Mouse (Mus musculus): ENCODE results near the gene Rbm18. TPM values are rescaled to one million over a fixed set of nuclear protein-coding genes. Genes with fewer than 3 reads are reported as not detected.
"Not testable (repeated sequence)": the region's sequence is repeated elsewhere in the genome, so short reads cannot be mapped to it uniquely, and the experiment has no call there.

Rbm18 gene
- polyA plus RNA-seq, 1 experiment: 4.3 TPM

- no peak overlapping the region for H3K27ac ChIP-seq (ENCODE audit: insufficient read depth, low read depth, low read length)
- H3K27me3 ChIP-seq (ENCODE audit: control insufficient read depth, insufficient read depth, low read length): no peaks in the 10 kb centered on the region
- H3K4me3 ChIP-seq (ENCODE audit: low read depth, low read length): no peak overlapping the region
- H3K4me1 ChIP-seq (ENCODE audit: control insufficient read depth, insufficient read depth, insufficient read length, low read length): no peaks in the 10 kb centered on the region
- peaks cover 2% of the 10 kb centered on the region; the same call in 1 of the 2 replicates for H3K36me3 ChIP-seq (ENCODE audit: control insufficient read depth, insufficient read depth, low read length)
- TF ChIP-seq POLR2A (IDR thresholded peaks at IDR 0.05; ENCODE audit: low read depth, low read length) (no peak), CTCF (IDR thresholded peaks at IDR 0.05; ENCODE audit: extremely low read depth, insufficient read length, insufficient replicate concordance, low read depth, low read length) (no peak)
- WGBS: 70% methylated on average over 4 of the region's 4 CpGs
Measured at GRCm38 (mm10) chr2:36172136-36172535, 35.6 kb upstream of the Rbm18 start.

- Histone ChIP-seq H3K4me3 (ENCODE audit: low read depth, low read length) (no peak overlapping the region), H3K4me1 (ENCODE audit: control insufficient read depth, insufficient read depth, insufficient read length, low read length) (no peaks in the 10 kb centered on the region), H3K36me3 (ENCODE audit: control insufficient read depth, insufficient read depth, low read length) (0 out of 2 replicates have a peak, but pooled peaks cover 2% of the 10 kb centered on the region), H3K27me3 (ENCODE audit: control insufficient read depth, insufficient read depth, low read length) (no peaks in the 10 kb centered on the region), H3K27ac (ENCODE audit: insufficient read depth, low read depth, low read length) (no peak overlapping the region)
- TF ChIP-seq POLR2A (IDR thresholded peaks at IDR 0.05; ENCODE audit: low read depth, low read length) (no peak), CTCF (IDR thresholded peaks at IDR 0.05; ENCODE audit: extremely low read depth, insufficient read length, insufficient replicate concordance, low read depth, low read length) (no peak)
- WGBS: 81% methylated on average over 4 of the region's 4 CpGs
Measured at GRCm38 (mm10) chr2:36169176-36169575, 32.6 kb upstream of the Rbm18 start.

- Histone ChIP-seq H3K36me3 (ENCODE audit: control insufficient read depth, insufficient read depth, low read length) (0 out of 2 replicates have a peak, but pooled peaks cover 3% of the 10 kb centered on the region), H3K27ac (ENCODE audit: insufficient read depth, low read depth, low read length) (no peak overlapping the region), H3K4me3 (ENCODE audit: low read depth, low read length) (no peak overlapping the region), H3K27me3 (ENCODE audit: control insufficient read depth, insufficient read depth, low read length) (no peaks in the 10 kb centered on the region), H3K4me1 (ENCODE audit: control insufficient read depth, insufficient read depth, insufficient read length, low read length) (no peaks in the 10 kb centered on the region)
- TF ChIP-seq CTCF (IDR thresholded peaks at IDR 0.05; ENCODE audit: extremely low read depth, insufficient read length, insufficient replicate concordance, low read depth, low read length): no peak
- WGBS: 68% methylated on average over 1 of the region's 1 CpGs
Measured at GRCm38 (mm10) chr2:36167990-36168618, 31.5 kb upstream of the Rbm18 start.

GRCm38 (mm10) chr2:36159336-36159735 is 22.8 kb upstream of the Rbm18 start:
- TF ChIP-seq CTCF (IDR thresholded peaks at IDR 0.05; ENCODE audit: extremely low read depth, insufficient read length, insufficient replicate concordance, low read depth, low read length) (no peak), POLR2A (IDR thresholded peaks at IDR 0.05; ENCODE audit: low read depth, low read length) (no peak)
- peaks cover 15% of the 10 kb centered on the region for H3K36me3 ChIP-seq (ENCODE audit: control insufficient read depth, insufficient read depth, low read length)
- H3K27ac ChIP-seq (ENCODE audit: insufficient read depth, low read depth, low read length): no peak overlapping the region
- no peak overlapping the region for H3K4me3 ChIP-seq (ENCODE audit: low read depth, low read length)
- 78% methylated on average over 4 of the region's 4 CpGs for WGBS
- H3K27me3 ChIP-seq (ENCODE audit: control insufficient read depth, insufficient read depth, low read length): no peaks in the 10 kb centered on the region
- H3K4me1 ChIP-seq (ENCODE audit: control insufficient read depth, insufficient read depth, insufficient read length, low read length): no peaks in the 10 kb centered on the region

- no peak overlapping the region for H3K4me3 ChIP-seq (ENCODE audit: low read depth, low read length)
- TF ChIP-seq CTCF (IDR thresholded peaks at IDR 0.05; ENCODE audit: extremely low read depth, insufficient read length, insufficient replicate concordance, low read depth, low read length) (no peak), POLR2A (IDR thresholded peaks at IDR 0.05; ENCODE audit: low read depth, low read length) (no peak)
- 95% methylated on average over 1 of the region's 1 CpGs for WGBS
- no peaks in the 10 kb centered on the region for H3K4me1 ChIP-seq (ENCODE audit: control insufficient read depth, insufficient read depth, insufficient read length, low read length)
- no peak overlapping the region for H3K27ac ChIP-seq (ENCODE audit: insufficient read depth, low read depth, low read length)
- H3K36me3 ChIP-seq (ENCODE audit: control insufficient read depth, insufficient read depth, low read length): peaks cover 17% of the 10 kb centered on the region
- no peaks in the 10 kb centered on the region for H3K27me3 ChIP-seq (ENCODE audit: control insufficient read depth, insufficient read depth, low read length)
Measured at GRCm38 (mm10) chr2:36157461-36157860, 20.9 kb upstream of the Rbm18 start.

- not testable (repeated sequence) for H3K4me3 ChIP-seq (ENCODE audit: low read depth, low read length); H3K27me3 ChIP-seq (ENCODE audit: control insufficient read depth, insufficient read depth, low read length); H3K27ac ChIP-seq (ENCODE audit: insufficient read depth, low read depth, low read length); H3K4me1 ChIP-seq (ENCODE audit: control insufficient read depth, insufficient read depth, insufficient read length, low read length)
- H3K36me3 ChIP-seq (ENCODE audit: control insufficient read depth, insufficient read depth, low read length): peaks cover 12% of the 10 kb centered on the region
- WGBS: 88% methylated on average over 4 of the region's 4 CpGs
Measured at GRCm38 (mm10) chr2:36152401-36152800, 15.8 kb upstream of the Rbm18 start.

GRCm38 (mm10) chr2:36148876-36149365 is 12.3 kb upstream of the Rbm18 start:
- Histone ChIP-seq H3K36me3 (ENCODE audit: control insufficient read depth, insufficient read depth, low read length) (peaks cover 9% of the 10 kb centered on the region; the same call in 1 of the 2 replicates), H3K4me1 (ENCODE audit: control insufficient read depth, insufficient read depth, insufficient read length, low read length) (no peaks in the 10 kb centered on the region)
- WGBS: 82% methylated on average over 7 of the region's 7 CpGs

More at GRCm38 (mm10) chr2:36148876-36149365, 12.3 kb upstream of the Rbm18 start:
- H3K27me3 ChIP-seq (ENCODE audit: control insufficient read depth, insufficient read depth, low read length): no peaks in the 10 kb centered on the region
- no peak overlapping the region for H3K27ac ChIP-seq (ENCODE audit: insufficient read depth, low read depth, low read length)
- TF ChIP-seq POLR2A (IDR thresholded peaks at IDR 0.05; ENCODE audit: low read depth, low read length) (no peak), CTCF (IDR thresholded peaks at IDR 0.05; ENCODE audit: extremely low read depth, insufficient read length, insufficient replicate concordance, low read depth, low read length) (no peak)
- no peak overlapping the region for H3K4me3 ChIP-seq (ENCODE audit: low read depth, low read length)
